Mouse (Mus musculus) midbrain, embryonic 10.5 days (tissue): ENCODE data around the gene Cep152. TPM values are rescaled to one million over a fixed set of nuclear protein-coding genes. Genes with fewer than 3 reads are reported as not detected.

ENCODE experiments used
- DNase-seq: peaks from one replicate; pipeline ENCODE4 v3.0.0-alpha.2; 2017; ENCODE audit warnings: low spot score
- H3K27ac ChIP-seq: fragments of 300-500 bp; sonication (generic); replicated peaks from 2 replicates; pipeline ENCODE4 v1.5.1; 2016; ENCODE audit warnings: mild to moderate bottlenecking
- H3K27me3 ChIP-seq: fragments of 300-500 bp; sonication (generic); 2 replicates; pipeline ENCODE4 v1.6.1; 2016; ENCODE audit warnings: low read depth, mild to moderate bottlenecking; ENCODE audit not compliant: poor library complexity, severe bottlenecking
- H3K36me3 ChIP-seq: fragments of 300-500 bp; sonication (generic); 2 replicates; pipeline ENCODE4 v1.6.1; 2016; ENCODE audit warnings: mild to moderate bottlenecking, moderate library complexity
- H3K4me1 ChIP-seq: fragments of 300-500 bp; sonication (generic); 2 replicates; pipeline ENCODE4 v1.6.1; 2016
- H3K4me3 ChIP-seq: fragments of 300-500 bp; sonication (generic); 2 replicates; pipeline ENCODE4 v1.5.1; 2016; ENCODE audit warnings: mild to moderate bottlenecking, moderate library complexity
- H3K9me3 ChIP-seq: fragments of 300-500 bp; sonication (generic); replicated peaks from 2 replicates; pipeline ENCODE4 v1.6.1; 2016; ENCODE audit warnings: mild to moderate bottlenecking
- WGBS: fragments of 180-500 bp; shearing (Covaris S2); methylation state at CpG from one replicate; pipeline ENCODE4 v1.1.7; 2016; 5-methylcytosine and 5-hydroxymethylcytosine counted together
- polyA plus RNA-seq: library from polyadenylated mRNA; unstranded; fragments of >200 nt; fragmentation: Nextera tagmentation; extraction: Ambion mirVana; gene quantifications from 2 replicates; pipeline ENCODE4 v1.2.1, GENCODE M21; 2016

The Cep152 gene
- polyA plus RNA-seq, 1 experiment from 2014 or later: 9.8 TPM

DNA sequence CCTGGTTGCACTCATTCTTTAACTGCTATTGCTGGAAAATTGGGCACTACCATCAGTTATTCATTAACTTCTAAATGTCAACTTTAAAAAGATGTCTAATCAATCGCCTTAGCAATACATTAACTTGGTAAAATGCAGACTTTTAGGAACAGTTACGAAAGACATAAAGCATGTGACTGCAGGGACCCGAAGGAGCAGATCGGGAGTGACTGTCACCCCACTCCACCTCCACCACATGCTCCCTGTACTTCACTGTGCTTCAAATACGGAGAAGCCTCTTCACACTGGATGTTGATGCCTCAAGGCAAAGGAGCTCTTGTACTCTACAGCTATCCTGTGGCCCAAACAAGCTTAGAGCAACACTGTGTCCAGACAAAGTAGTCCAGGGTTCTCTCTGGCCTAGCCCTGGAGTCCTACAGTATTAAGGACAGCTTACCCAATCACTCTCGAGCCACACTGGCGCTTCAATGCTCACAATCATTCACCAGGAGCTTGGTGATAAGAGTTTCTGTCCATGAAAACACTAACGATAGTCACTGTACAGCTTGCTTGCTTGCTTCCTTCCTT lies 9.0 kb downstream of the Cep152 start:
- Histone ChIP-seq H3K4me1 (peaks cover 7% of the 10 kb centered on the region), H3K4me3 (no peak overlapping the region), H3K9me3 (no peaks in the 10 kb centered on the region), H3K27me3 (no peaks in the 10 kb centered on the region), H3K27ac (no peak overlapping the region), H3K36me3 (peaks cover 93% of the 10 kb centered on the region)
- WGBS: 96% methylated on average over 8 of the region's 8 CpGs
- DNase-seq: no peak

- peaks cover 4% of the 10 kb centered on the region for H3K4me1 ChIP-seq
- H3K27me3 ChIP-seq: no peaks in the 10 kb centered on the region
- H3K4me3 ChIP-seq: no peak overlapping the region
- H3K27ac ChIP-seq: no peak overlapping the region
- 95% methylated on average over 7 of the region's 7 CpGs for WGBS
- DNase-seq: no peak
- H3K9me3 ChIP-seq: no peaks in the 10 kb centered on the region
- H3K36me3 ChIP-seq: peaks cover 95% of the 10 kb centered on the region
Observed at GRCm38 (mm10) chr2:125615440-125615839, 9.5 kb downstream of the Cep152 start.

DNA sequence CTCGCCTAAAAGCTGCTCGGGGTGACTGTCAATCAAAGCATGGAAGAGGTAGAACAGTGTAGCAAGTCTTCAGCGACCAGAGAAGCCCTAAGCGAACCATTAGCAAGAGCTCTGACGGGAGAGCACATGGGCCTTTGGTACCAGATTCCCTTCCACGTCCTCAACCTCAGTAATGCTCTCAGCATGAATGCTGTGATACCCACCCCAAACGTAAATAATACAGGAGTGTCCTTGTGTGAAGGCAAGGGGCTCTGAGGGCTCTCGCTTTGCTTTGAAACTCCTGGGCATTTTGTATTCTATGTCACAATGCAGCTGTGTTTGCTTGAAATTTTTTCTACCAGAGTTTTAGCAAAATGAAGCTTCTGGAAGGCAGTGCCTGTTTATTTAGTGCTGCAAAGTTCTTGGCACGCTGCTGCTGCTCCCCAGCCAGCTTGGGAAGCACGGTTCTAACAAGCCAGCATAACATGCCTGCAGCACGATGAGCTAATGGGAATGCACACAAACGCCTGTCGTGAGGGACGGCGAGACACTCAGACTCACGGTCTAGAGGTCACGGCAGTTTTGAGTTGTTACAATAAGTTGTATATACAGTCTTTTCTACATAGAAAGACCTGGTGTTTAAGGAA lies 18.6 kb downstream of the Cep152 start:
- WGBS: 86% methylated on average over 17 of the region's 17 CpGs
- H3K4me1 ChIP-seq: no peaks in the 10 kb centered on the region
- H3K27me3 ChIP-seq: no peaks in the 10 kb centered on the region
- H3K27ac ChIP-seq: no peak overlapping the region
- no peak for DNase-seq
- H3K9me3 ChIP-seq: no peaks in the 10 kb centered on the region
- H3K36me3 ChIP-seq: peaks cover 97% of the 10 kb centered on the region
- no peak overlapping the region for H3K4me3 ChIP-seq

GRCm38 (mm10) chr2:125604646-125605045 lies 20.3 kb downstream of the Cep152 start:
- Histone ChIP-seq H3K27ac (no peak overlapping the region), H3K4me3 (no peak overlapping the region), H3K4me1 (no peaks in the 10 kb centered on the region), H3K27me3 (no peaks in the 10 kb centered on the region), H3K36me3 (peaks cover 99% of the 10 kb centered on the region), H3K9me3 (no peaks in the 10 kb centered on the region)
- 85% methylated on average over 7 of the region's 7 CpGs for WGBS
- peak; percentile 28 for DNase-seq

DNA sequence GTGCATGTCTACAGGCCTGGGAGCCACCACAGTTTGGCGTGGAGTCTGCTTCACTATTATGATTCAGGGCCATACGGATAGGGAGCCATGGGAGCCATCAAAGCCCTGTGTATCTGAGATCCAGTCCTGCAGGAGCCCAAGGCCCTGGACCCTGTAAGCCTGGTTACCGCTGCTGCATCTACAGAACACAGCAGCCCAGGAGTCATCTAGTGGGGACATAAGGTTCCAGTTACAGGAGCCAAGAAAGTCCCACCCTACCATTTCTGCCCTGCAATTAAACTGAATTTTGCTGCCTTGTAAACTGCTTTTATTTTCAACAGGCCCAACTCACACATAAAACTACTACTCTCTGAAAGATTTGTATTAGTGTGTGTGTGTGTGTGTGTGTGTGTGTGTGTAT lies 21.9 kb downstream of the Cep152 start:
- no peaks in the 10 kb centered on the region for H3K27me3 ChIP-seq
- 91% methylated on average over 3 of the region's 3 CpGs for WGBS
- no peak overlapping the region for H3K27ac ChIP-seq
- DNase-seq: no peak
- H3K9me3 ChIP-seq: no peaks in the 10 kb centered on the region
- no peaks in the 10 kb centered on the region for H3K4me1 ChIP-seq
- H3K36me3 ChIP-seq: peaks cover 99% of the 10 kb centered on the region
- H3K4me3 ChIP-seq: no peak overlapping the region

GRCm38 (mm10) chr2:125598958-125599357 lies 26.0 kb downstream of the Cep152 start:
- Histone ChIP-seq H3K4me3 (no peak overlapping the region), H3K4me1 (no peaks in the 10 kb centered on the region), H3K27me3 (no peaks in the 10 kb centered on the region), H3K27ac (no peak overlapping the region), H3K36me3 (peaks cover 98% of the 10 kb centered on the region), H3K9me3 (no peaks in the 10 kb centered on the region)
- 79% methylated on average over 4 of the region's 4 CpGs for WGBS
- DNase-seq: no peak

DNA sequence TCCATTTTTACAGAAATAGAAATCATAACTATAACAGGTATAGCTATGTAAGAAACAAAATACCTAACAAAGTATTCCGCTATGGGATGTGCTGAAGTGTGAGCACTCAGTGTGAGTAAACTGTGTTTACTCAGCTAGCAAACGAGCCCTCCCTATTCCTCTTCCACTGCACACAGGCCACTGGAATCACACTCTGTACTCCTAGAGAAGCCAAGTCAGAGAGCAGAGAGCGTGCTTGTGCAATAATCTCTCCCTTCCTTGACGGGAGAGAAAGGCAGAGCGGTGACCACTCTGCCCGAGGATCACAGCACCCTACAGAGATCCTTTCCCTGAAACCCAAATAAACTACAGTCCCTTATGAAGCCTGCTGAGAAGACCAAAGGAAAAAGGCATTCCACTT lies 26.7 kb downstream of the Cep152 start:
- Histone ChIP-seq H3K27me3 (no peaks in the 10 kb centered on the region), H3K4me1 (no peaks in the 10 kb centered on the region), H3K27ac (no peak overlapping the region), H3K36me3 (peaks cover 98% of the 10 kb centered on the region), H3K9me3 (no peaks in the 10 kb centered on the region), H3K4me3 (no peak overlapping the region)
- 77% methylated on average over 6 of the region's 6 CpGs for WGBS
- no peak for DNase-seq

GRCm38 (mm10) chr2:125594786-125595185 lies 30.1 kb downstream of the Cep152 start:
- Histone ChIP-seq H3K36me3 (peaks cover 95% of the 10 kb centered on the region), H3K9me3 (no peaks in the 10 kb centered on the region), H3K4me1 (no peaks in the 10 kb centered on the region), H3K27me3 (no peaks in the 10 kb centered on the region), H3K4me3 (no peak overlapping the region), H3K27ac (no peak overlapping the region)
- 80% methylated on average over 12 of the region's 12 CpGs for WGBS
- DNase-seq: no peak

- Histone ChIP-seq H3K9me3 (no peaks in the 10 kb centered on the region), H3K27me3 (no peaks in the 10 kb centered on the region), H3K36me3 (peaks cover 95% of the 10 kb centered on the region), H3K4me3 (no peak overlapping the region), H3K4me1 (no peaks in the 10 kb centered on the region), H3K27ac (no peak overlapping the region)
- no peak for DNase-seq
- 94% methylated on average over 6 of the region's 6 CpGs for WGBS
Observed at GRCm38 (mm10) chr2:125594072-125594471, 30.8 kb downstream of the Cep152 start.

DNA sequence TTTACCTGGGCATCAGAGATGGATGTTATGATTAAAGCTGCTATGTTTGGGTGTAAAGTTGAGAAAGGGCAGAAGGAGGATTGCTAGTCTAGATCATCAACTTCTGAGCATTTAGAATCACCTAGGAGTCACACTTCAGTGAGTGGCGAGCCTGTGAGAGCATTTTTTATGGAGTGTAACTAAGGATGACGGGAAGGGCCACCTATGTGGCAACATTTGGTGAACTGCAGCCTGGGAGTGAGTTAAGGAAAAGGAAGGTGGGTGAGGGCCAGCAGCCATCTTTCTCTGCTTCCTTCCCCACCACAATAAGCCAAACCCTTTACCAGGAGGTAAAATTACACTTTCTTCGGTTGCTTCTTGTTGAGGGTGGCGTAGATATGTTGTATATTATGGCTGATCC lies 33.0 kb downstream of the Cep152 start:
- Histone ChIP-seq H3K9me3 (no peaks in the 10 kb centered on the region), H3K27me3 (no peaks in the 10 kb centered on the region), H3K27ac (no peak overlapping the region), H3K4me1 (no peaks in the 10 kb centered on the region), H3K36me3 (peaks cover 97% of the 10 kb centered on the region), H3K4me3 (no peak overlapping the region)
- DNase-seq: no peak
- 92% methylated on average over 4 of the region's 4 CpGs for WGBS

DNA sequence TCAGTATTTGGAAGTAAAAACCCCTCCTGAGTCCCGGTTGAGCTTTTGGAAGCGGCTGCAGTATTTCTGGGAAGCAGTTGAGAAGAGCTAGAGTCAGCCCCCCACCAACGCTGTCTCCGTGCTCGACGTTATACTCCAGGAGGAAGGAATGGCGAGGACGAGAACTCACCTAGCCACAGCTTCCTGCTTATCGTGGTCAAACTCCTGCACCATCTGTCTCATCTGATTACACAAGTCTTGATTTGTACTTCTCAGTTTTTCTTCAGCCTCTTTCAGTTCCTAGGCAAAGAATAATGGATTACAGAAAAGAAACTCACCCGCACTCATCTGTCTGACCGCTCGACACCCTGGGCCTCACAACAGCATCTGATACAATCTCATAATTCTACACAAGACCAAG lies 35.6 kb downstream of the Cep152 start:
- Histone ChIP-seq H3K4me1 (no peaks in the 10 kb centered on the region), H3K27me3 (no peaks in the 10 kb centered on the region), H3K36me3 (peaks cover 97% of the 10 kb centered on the region), H3K4me3 (no peak overlapping the region), H3K27ac (no peak overlapping the region), H3K9me3 (no peaks in the 10 kb centered on the region)
- WGBS: 96% methylated on average over 12 of the region's 12 CpGs
- no peak for DNase-seq

DNA sequence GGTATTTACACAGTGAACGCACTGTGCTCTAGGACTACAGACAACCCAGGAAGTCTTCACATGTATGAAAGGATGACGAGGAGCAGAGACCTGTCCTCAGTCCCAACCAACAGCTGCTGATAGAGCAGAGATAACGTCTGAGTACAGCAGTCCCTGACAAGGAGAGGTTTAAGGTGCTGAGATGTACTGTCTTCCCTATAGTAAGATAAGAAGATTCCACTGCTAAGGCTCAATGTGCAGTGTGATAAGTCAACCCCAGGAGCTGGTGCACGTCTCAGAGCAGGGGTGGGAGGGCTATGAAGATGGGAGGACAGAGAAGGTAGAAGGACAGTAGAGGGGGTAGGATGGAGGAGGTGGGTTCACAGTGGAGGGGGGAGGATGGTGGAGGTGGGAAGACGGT lies 43.8 kb downstream of the Cep152 start:
- no peak for DNase-seq
- 89% methylated on average over 5 of the region's 5 CpGs for WGBS
- Histone ChIP-seq H3K9me3 (no peaks in the 10 kb centered on the region), H3K27ac (no peak overlapping the region), H3K4me1 (no peaks in the 10 kb centered on the region), H3K4me3 (no peak overlapping the region), H3K27me3 (no peaks in the 10 kb centered on the region), H3K36me3 (peaks cover 94% of the 10 kb centered on the region)

DNA sequence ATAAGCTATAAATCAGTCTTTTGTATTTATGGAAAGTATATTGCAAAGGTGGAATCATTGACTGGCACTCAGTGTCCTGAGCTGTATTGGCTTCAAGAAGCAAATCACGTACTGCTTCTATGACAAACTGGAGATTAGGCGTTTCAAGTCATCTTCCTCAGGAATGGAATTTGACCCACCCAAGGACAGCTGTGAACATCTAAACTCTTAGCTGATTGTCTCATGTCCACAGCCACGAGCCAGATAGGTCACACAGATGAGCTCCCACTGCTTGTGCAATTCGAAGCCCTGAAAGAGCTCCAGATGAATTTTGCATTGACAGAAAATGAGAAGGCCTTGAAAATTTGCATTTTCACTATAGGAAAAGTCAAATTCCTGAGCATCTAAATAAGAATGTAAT lies 47.2 kb downstream of the Cep152 start:
- WGBS: 90% methylated on average over 4 of the region's 4 CpGs
- Histone ChIP-seq H3K36me3 (peaks cover 95% of the 10 kb centered on the region), H3K27ac (no peak overlapping the region), H3K27me3 (no peaks in the 10 kb centered on the region), H3K4me1 (no peaks in the 10 kb centered on the region), H3K4me3 (no peak overlapping the region), H3K9me3 (no peaks in the 10 kb centered on the region)
- no peak for DNase-seq
